Mouse (Mus musculus): ENCODE data around the gene Camk1d.

- no peak for TF ChIP-seq POLR2A (IDR thresholded peaks at IDR 0.05; ENCODE audit: borderline replicate concordance, extremely low read depth, insufficient read depth, insufficient read length, poor library complexity, severe bottlenecking)
- TF ChIP-seq CTCF (IDR thresholded peaks at IDR 0.05; ENCODE audit: borderline replicate concordance, extremely low read depth, insufficient read depth, insufficient read length), result no peak
These were observed 33.3 kb upstream of the Camk1d start for GRCm38 (mm10) chr2:5747545-5748043.
